Mouse (Mus musculus): ENCODE results near the gene Arhgef3.
A peak's percentile ranks its signal among the peaks of the same experiment; 100 is the strongest.

Gene Arhgef3

DNA sequence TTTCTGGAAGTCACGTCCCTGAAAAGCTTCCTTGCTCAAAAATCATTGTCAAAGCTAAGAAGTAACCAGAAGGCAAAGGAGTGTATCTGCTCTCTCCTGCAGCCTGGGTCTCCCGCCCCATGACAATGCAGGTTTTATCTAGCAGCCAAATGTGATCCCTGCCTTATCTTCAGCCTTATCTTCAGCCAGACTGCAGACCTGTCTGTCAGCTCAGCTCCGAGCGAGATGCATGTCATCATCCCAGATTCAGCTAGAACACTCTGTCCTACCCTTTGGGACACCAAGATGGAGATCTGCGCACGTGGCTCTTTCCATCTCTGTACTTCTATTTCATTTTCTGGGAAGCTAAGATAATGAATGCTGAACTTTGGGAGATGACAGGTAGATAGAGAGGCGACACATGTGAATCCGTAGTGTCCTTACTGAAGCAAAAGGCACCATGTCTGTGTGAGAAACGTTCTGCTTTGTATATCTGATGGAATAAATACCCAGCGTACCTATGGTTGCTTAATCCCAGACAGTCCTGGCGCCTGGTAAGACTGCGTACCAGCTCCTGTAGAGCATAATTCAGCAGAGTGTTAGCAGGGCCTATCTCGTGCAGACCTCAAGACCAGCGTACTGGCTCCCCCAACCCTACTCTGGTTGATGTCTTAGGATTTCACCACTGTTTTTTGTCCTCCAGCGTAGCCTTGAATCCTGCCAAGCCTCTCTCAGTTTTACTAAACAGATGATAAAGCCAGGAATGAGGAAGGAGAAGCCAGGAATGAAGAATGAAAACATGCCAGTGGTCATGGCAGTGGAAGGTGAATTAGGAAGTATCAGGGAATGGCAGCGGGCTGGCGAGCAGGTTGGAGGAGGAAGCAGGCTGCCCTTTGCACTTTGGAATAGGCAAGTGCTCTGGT is 235.4 kb downstream of the Arhgef3 start:
- DNase-seq = no peak

DNA sequence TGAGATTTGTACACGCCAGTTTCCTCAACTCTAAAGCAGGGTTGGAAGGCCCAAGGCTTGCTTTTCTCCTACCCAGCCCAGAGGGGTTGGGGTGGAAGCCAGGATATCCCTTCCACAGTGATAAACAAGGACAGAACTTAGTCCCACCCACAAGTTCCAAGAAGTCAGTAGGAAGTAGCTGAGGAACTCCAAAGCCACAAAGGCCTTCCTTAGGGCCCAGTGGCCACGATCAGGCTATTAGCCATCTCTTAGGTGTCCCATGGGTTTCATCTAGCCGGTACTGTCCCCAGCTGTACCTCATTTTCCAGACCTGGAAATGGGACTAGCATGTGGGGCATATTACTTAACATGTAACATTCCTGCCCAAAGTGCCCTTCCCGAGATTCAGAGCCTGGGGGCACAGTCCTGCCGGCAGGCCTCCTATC is 236.4 kb downstream of the Arhgef3 start:
- DNase-seq = no peak

DNA sequence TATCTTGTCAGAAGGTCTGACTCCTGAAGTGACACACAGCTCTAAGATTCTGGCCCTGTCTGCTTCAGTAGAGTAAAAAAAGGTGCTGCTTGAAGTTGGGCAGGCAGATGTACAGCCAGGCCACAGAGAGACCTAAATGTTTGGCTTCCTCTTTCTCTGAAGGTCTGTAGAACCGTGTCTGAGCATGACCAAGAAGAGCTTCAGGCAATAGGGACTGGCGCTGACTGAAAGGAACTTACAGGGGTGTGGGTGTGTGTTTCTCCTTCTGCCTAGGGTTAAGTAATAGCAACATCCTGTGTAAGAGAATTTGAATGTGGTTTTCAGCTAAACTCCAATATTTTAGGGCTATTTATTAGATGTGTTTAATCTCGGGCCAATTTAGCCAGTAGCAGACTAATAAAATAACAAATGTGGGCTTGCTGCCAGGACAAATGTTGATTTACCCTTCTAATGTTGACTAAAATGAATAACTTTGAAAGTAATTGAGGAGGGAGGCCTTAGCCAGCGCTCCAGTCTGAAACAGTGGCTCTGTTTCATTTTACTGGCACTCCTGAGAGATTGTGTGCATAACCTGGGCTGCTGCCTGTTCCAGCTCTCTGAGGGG is 236.9 kb downstream of the Arhgef3 start:
- DNase-seq = peak; percentile 38

DNA sequence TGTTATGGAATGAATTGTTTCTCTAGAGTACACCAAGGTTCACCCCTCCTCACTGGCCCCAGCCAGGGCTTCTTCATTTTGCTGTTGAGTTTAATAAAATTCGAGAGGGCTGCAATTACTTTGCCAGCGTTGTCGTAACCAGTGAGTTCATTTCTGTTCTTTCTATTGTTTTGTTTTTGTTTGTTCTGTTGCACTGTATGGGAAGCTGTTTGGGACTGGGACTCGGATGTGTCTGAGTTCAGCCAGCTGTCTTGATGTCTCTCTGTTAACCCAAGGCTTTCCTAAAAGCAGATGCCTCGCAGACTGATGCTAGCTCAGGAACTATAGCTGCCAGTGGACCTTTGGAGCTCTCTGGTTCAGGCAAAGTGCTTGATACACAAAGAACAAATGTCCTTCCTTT is 237.8 kb downstream of the Arhgef3 start:
- no peak for DNase-seq

DNA sequence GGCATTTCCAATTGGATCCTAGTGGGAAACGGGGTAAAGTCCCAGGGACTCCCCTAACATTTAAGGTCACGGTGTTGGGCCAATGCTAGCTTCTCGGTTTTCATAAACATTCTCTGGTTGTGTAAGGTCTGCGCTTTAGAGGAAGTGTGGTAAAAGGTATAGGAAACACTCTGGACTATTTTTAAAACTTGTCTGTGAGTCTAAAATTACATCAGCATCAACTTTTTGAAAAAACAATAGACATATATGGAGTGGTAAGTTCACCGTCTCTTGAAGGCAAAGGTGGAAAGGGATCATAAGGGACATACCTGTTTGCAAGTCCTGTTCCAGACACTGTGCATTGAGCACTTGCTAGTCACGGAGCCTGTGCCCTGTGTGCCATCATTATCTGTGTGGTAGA is 240.5 kb downstream of the Arhgef3 start:
- no peak for DNase-seq

DNA sequence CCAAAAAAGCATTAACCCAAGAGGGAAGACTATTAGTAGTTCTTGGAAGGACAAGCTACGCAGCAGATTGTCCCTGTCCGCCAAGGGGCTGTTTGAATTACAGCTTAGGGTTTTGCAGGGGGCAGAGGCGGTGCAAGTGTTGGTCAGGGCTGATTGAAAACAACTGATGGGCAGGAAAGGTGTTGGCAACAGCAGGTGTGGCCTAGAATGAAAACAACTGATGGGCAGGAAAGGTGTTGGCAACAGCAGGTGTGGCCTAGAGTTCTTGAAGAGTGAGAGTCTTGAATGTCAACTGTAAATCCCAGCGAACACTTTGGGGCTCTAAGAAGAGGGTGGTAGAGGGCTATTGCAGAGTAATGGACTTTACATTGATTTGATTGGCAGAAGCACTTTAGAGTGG is 241.2 kb downstream of the Arhgef3 start:
- DNase-seq = no peak

DNA sequence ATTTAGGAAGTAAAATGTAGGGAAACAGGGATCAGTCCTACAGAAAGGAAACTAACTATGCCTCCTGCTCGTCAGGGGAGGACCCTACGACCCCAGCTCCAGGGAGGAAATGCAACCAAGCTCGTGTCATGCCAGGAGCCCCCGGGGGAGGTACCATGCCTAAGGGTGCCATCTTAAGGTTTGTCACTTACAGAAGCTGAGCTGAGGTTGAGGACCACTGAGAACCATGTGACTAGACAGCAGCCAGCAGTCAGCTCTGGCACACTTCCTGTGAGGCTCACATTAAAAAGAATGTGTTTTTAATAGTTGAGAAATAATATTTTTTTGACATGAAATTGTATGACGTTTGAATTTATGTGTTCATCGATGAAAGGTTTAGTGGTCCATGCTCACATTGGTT is 242.4 kb downstream of the Arhgef3 start:
- DNase-seq = peak; percentile 38

DNA sequence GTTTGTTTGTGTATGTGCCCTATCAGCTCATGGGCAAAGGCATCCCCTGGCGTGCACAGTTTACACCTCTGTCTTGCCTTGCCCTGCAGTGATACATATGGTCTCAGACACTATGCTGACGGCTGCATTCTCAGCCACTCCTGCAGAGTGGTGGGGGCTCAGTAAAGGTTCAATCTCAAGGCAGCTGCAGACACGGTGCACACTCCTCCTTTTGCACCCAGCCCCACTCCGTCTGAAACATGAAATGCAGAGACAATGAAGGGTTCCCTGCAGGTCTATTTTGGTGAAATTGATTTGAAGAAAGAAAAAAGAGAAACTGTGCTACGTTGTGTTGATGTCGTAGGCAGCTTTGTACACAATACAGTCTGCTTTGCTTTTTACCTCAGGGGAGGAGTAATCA is 243.5 kb downstream of the Arhgef3 start:
- no peak for DNase-seq

DNA sequence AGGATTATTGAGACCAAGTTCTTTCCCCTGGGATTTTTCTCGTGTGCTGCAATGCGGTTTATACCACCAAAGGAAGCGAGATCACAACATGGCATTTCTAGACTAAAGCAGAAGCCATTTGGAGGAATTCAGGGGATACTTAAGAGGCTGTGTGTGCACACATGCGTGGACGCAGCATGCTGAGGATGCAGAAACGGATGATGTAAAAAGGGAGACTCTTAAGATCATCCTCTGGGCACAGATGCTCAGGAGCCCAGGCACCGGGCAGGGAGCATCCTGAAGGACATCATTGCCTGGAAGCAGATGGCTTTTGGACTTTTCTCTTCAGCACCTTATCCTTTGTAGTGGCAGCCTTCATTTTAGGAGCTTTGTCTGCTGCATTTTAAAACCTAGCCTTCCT is 246.2 kb downstream of the Arhgef3 start:
- no peak for DNase-seq

DNA sequence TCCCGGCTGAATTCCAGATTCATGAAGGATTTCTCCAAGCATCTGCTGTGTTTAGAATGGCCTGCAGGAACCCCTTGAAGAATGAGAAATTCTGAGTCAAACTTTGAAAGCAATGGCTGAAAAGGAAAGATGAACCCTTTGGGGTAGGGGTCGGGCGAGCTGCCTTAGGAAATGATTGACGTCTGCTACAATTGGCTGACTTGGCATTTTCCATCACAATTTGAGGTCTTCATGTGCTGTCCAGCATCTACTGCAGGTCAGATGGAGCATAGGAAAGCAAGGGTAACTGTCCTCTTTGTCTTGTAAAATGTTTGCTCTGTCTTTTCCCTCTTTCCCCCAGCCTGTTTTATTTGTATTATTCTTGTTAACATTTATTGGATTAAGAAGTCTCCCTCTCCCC is 246.8 kb downstream of the Arhgef3 start:
- no peak for DNase-seq

DNA sequence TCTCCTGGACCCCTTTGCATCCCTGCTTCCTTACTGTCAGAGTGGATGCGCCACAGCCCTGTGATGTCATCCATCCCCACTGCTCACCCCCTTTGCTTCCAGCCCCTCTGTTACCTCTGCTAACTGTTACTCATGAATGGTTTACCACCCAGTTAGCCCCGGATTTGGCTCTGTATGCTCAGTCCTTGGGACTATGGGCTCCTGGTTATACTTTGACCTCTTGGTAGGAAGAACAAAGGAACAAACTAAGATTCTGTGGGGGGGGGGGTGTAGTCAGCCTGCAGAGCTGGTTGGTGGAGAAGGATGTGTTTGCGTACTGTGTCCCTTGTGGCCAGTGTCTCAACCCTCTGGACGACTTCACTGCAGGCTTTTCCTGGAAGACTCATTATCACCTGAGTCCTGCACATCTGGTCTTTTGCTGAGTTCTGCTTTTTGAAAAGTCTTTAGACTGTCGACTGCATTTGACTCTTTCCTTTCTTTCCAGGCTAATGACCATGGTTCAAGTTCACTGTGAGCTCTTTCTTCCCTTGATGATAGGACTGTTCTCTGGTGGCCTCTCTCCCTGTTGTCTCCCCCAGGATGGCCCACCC is 250.1 kb downstream of the Arhgef3 start:
- DNase-seq = no peak

DNA sequence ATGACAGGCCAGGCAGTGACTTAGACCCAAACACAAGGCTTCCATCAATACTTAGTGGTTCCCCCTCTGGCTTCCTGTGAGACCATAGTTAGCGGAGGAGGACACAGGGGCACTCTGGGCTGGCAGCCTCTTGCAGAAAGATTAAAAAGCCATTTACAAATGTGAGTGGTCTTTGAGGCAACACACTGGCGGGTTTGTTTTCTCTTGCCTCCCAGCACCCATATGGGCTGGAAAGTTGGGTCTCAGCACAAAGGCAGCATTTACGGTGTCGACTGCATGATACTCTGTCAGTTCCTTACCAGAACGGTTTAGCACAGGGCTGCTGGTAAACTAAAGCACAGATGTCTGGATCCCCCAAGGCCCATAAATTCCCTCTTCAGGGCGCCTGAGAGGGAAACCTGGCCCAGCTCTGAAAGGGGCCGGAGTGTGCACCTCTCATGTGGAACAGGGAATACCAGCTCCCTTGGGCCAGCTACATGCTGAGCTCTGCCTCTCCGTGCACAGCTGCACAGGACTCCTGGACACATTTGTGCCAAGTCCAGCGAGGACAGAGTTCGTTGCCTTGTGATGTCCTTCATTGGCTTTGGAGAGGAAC is 252.5 kb downstream of the Arhgef3 start:
- no peak for DNase-seq

DNA sequence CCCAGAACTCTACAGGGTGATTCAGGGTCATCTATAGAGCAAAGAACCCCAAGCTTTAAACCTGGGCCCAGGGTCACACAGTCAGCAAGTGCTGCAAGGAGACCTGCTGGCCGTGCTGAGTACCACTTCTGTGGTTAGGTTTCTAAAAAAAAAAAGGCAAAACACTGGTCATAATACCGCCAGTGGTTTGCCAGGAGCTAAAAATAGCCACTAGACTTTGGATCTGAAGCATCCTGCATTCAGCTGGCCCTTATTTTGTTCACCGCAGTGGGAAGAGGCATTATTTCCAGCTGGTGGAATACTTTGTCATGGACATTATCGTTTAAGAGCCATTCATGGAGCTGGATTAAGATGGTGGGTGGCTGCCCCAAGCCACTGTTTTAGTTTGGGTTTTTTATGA is 253.9 kb downstream of the Arhgef3 start:
- no peak for DNase-seq

DNA sequence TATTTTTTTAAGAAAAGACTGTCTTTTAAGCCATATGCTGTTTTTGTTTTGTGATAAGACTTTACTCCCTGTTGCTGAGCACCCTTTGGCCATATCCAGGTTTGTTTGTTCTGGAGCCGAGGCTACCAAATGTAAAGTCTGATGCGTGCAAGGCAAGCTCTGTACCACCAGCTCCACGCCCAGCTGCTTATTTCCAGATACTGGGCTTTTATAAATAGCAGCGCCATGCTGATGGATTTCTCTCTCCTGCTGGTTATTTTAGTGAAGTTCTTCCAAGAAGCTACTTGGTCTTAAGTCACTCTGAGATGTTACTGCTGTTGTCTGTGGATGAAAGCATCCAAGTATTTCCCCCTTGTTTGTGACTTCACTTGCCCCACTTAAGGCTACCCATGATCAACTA is 254.8 kb downstream of the Arhgef3 start:
- no peak for DNase-seq

DNA sequence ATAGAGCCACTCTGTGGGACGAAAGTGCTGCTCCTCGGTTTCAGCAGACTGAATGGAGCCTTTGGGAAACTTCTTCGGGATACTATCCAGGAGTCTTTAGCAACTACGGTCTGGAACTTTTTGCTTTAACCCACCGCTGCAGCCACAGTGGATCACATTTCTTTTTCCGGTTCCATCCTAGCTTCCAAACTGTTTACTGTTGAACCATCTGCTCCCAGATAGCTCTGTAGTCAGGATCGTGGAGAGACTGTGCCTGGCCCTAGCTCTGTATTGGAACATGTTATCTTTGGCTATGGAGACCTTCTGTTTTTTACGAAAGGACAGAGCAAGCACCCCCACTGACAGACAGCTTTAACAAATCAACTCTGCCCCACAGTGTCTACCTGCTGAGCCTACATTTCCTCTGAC is 257.0 kb downstream of the Arhgef3 start:
- DNase-seq = no peak

DNA sequence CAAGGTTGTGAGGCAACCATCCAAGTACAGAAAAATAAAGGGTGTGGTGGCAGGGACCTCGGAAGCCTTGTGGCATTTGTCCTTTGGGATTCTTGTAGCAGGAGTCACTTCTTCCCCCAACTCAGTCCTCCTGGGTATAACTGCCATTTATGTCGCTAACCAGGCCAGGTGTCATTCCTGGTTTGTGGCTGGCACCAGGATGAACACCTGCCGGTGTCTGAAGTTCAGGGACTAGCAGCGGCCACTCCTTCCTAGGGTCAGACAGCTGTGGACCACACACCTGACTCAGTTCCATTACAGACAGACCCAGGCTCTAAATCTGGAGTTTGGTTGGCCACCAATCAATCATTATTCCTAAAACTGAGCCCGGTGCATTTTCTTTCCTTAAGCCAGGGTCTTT is 258.8 kb downstream of the Arhgef3 start:
- no peak for DNase-seq

DNA sequence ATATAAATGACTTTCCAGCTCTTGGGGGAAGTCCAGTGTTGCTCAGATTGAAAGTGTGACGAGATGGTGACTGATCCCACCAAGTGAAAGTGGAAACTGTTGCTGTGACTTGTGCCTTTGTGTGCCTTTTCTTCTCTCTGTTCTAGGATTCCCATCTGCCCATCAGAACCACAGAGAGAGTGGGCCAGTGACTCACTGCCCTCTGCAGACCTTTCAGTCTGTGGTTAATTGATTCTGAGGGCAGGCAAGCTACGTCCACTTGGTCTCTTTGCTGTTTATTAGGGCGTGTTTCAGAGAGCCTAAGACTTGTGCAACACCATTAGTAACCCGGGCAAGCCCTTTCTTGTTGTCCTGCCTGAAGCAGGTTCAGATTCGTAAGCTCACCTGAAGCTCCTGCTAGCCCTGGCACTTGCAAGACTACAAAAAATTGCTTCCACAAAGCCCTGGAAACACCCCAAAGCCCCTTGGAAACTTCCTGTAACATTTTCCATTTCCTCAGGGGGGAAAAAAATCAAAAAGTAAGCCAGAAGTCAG is 261.5 kb downstream of the Arhgef3 start:
- DNase-seq = no peak

DNA sequence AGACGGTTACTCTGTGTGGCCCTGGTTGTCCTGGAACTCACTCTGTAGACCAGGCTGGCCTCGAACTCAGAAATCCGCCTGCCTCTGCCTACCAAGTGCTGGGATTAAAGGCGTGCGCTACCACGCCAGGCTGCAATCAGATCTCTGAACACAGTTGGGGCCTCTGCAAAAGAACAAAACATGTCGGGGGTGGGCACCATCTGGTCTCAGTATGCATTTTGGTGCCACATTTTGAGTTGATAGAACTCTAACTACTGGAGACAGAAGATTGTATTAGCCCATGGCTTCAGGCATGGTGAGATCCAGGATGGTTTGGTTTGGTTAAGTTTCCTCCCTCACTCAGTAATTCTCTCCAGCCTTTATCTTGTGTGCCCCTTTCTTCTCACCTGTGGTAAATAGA is 264.0 kb downstream of the Arhgef3 start:
- no peak for DNase-seq

DNA sequence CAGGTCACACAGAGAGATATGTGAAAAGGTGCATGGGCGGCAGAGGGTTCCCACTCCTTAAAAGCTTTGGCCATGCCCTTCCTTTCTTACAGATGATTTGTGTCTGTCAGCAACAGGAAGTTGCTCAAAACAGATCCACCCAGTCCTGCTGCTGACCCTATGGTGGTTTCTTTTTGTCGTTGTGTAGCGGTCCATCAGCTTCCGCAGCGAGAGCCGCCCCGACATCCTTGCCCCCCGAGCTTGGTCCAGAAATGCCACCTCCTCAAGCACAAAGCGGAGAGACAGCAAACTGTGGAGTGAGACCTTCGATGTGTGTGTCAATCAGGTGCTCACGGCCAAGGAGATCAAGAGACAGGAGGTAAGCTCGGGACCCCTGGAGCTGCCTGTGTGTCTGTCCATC is 264.7 kb downstream of the Arhgef3 start:
- no peak for DNase-seq

DNA sequence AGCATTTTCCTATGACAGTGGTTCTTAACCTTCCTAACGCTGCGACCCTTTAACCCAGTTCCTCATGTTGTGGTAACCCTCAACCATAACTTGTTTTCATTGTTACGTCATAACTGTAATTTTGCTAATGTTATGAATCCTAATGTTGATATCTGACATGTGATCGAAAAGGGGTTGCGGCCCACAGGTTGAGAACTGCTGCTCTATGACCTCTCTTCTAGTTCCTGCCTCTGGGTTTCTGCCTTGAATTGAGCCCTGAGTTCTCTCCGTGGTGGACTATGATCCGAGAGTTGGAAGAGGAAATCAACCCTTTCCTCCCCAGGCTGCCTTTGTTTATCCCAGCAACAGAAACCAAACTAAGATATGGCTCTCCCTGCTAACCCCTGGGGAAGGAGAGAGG is 266.8 kb downstream of the Arhgef3 start:
- no peak for DNase-seq

DNA sequence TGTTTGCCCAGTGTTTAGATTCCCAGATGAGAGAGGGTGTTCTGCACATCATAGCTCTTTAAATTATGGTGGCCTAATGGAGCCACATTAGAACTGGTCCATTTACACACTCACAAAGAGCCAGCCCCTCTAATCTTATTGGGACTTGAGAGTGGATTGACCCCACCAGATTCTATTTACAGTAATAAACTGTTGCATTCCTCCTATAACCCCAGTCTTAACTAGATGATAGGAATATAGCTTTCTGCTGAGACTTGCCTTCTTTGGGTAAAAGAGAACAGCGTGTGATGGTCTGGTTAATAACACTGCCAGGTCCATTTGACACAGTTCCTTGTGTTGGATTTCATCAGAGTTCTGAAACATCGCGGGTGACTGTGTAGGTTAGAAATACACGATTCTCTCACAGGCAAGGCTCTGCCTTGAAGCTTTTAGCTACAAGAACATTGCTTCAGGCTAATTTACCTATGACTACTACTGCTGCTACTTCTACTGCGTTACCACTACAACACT is 268.7 kb downstream of the Arhgef3 start:
- no peak for DNase-seq

DNA sequence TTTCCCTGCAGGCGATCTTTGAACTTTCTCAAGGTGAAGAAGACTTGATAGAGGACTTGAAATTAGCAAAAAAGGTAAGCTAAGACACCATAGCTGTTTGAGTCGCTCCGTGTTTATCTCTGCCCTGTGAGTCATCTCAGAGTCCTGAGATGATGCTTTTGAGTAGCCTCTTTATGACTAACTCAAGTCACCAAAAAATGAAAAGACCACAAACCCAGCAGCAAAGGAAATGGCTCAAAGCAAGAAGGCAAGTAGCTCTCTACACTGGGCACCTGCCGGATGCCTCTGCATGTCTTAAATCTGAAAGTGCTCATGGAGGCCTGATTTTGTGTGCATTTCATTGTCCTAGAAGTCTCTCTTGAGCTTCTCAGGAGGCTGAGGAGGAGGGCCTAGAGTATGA is 269.4 kb downstream of the Arhgef3 start:
- DNase-seq = peak; percentile 34

DNA sequence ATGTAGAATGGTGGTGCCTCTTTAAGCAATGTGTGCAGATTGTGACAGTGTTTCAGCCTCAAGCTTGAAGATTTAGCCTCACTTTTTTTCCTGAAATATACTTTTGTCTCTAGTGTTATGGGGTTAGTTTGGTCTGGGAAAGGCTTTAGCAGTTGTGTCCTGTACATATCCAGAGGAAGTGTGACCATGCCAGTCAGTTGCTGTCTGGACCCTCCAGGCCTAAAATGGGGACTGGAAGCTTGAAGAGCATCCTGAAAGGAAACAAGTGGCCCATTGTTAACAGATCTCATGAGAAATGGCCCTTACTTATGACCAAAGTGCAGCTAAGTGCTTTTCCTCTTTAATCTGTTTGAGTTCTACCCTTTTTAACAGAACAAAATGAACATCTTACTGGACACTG is 273.9 kb downstream of the Arhgef3 start:
- no peak for DNase-seq

Data from thymus, postnatal 14 days (tissue).